Mouse (Mus musculus): ENCODE measurements around the gene Gpatch8.

- peak; percentile 46 for TF ChIP-seq POLR2A (IDR thresholded peaks at IDR 0.05; ENCODE audit: insufficient read length, low read depth)
- no peak for TF ChIP-seq MYOG (IDR thresholded peaks at IDR 0.05; ENCODE audit: control insufficient read depth in 1 of 3, insufficient read depth in 1 of 3, insufficient read length in 2 of 3, low read depth in 2 of 3)
- TF ChIP-seq USF1 (IDR thresholded peaks at IDR 0.05; ENCODE audit: low read depth) = no peak
Observed at GRCm38 (mm10) chr11:102445891-102446361, 110.3 kb downstream of the Gpatch8 start.

Measured in myocyte (in vitro differentiated cells).